In the genomic region with DNA sequence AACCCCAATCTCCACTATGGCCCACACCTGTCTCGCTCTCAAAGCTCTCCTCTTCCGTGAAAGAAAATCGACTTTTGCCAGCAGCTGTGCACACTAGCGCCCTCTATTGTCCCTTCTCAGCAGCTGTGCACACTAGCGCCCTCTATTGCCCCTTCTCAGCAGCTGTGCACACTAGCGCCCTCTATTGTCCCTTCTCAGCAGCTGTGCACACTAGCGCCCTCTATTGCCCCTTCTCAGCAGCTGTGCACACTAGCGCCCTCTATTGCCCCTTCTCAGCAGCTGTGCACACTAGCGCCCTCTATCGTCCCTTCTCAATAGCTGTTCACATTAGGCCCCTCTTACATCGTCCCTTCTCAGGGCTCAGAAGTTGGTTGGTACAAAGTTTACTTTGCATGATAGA, we compare ENCODE assay signal across 15 mouse cellular contexts. TPM values are rescaled to one million over a fixed set of nuclear protein-coding genes. Genes with fewer than 3 reads are reported as not detected.
DNase-seq lines count a peak whose midpoint lies in the region; ATAC-seq and TF ChIP-seq lines count a peak whose summit lies in the region.
"Not testable (repeated sequence)": the region's sequence is repeated elsewhere in the genome, so short reads cannot be mapped to it uniquely, and the experiment has no call there.
"Had no signal": no experiment of that assay in that cellular context is flagged by ENCODE, and none has a peak within 500 bp of the region (broad histone marks: within the 10 kb centered on the region; RNA-seq: fewer than 3 reads in every experiment).

No protein-coding gene starts in this region.

- peaks cover 15% of the 10 kb centered on the region for H3K27me3 ChIP-seq in CH12.LX (replicated peaks)
- H3K27me3 ChIP-seq in Patski; cerebellum, adult 2 months (ENCODE audit: control insufficient read depth, insufficient read depth, low read length); lung, embryonic 14.5 days (ENCODE audit: insufficient read depth, low read length); splenic B cell, adult 2 months (ENCODE audit: control insufficient read depth, insufficient read depth, low read length, poor library complexity, severe bottlenecking): not testable (repeated sequence)
- peaks cover 18% of the 10 kb centered on the region for H3K27me3 ChIP-seq in heart, postnatal 0 days (ENCODE audit: control insufficient read depth, insufficient read depth, low read length)

- CTCF ChIA-PET in Patski (lab: Charles Lee), result interaction anchor here (0.7 to 2.8 kb wide), 14 partner anchors 9 to 255 kb away, joined by 3 to 26 read pairs (median 4); no protein-coding TSS in a partner anchor

- intact Hi-C loops in left cerebral cortex, adult 2 months (cut with DNase I), result not testable (repeated sequence)

- H3K4me3 ChIP-seq in CH12.LX (replicated peaks in 1 of 3; ENCODE audit: low read depth in 2 of 3, low read length in 2 of 3, poor library complexity in 1 of 3); cerebellum, adult 2 months (replicated peaks; ENCODE audit: insufficient read depth, low read depth, low read length); heart, postnatal 0 days (ENCODE audit: low read depth, low read length); left cerebral cortex, adult 2 months; lung, embryonic 14.5 days (ENCODE audit: low read depth, low read length): not testable (repeated sequence)

- not testable (repeated sequence) for H3K4me1 ChIP-seq in CH12.LX (ENCODE audit: control insufficient read depth in 1 of 2, insufficient read depth in 2 of 2); cerebellum, adult 2 months (ENCODE audit: control insufficient read depth, insufficient read depth, low read length); heart, postnatal 0 days (ENCODE audit: control insufficient read depth, insufficient read depth); lung, embryonic 14.5 days (ENCODE audit: insufficient read depth)

- not testable (repeated sequence) for H3K27ac ChIP-seq in CH12.LX (ENCODE audit: insufficient read depth, low read depth); cerebellum, adult 2 months (ENCODE audit: insufficient read depth, low read length); heart, postnatal 0 days (ENCODE audit: low read depth); left cerebral cortex, adult 2 months; lung, embryonic 14.5 days (ENCODE audit: low read depth)

- H3K9ac ChIP-seq in CH12.LX (ENCODE audit: insufficient read depth, low read depth); heart, postnatal 0 days (replicated peaks; ENCODE audit: low read depth, low read length); lung, embryonic 14.5 days: not testable (repeated sequence)

- not testable (repeated sequence) for ATAC-seq in Patski; heart, postnatal 0 days (ENCODE audit: insufficient read depth, low read depth); lung, embryonic 14.5 days (ENCODE audit: insufficient read depth)

- not testable (repeated sequence) for H3K9me3 ChIP-seq in CH12.LX (replicated peaks; ENCODE audit: low read length); heart, postnatal 0 days (replicated peaks; ENCODE audit: control insufficient read depth, low read length); lung, embryonic 14.5 days (ENCODE audit: low read depth, low read length)

- not testable (repeated sequence) for H3K79me2 ChIP-seq in CH12.LX (replicated peaks; ENCODE audit: control insufficient read depth, extremely low read depth, insufficient read depth, poor library complexity, severe bottlenecking)

- H3K36me3 ChIP-seq in CH12.LX (replicated peaks in 1 of 2; ENCODE audit: control insufficient read depth in 1 of 2, insufficient read depth in 1 of 2, low read length in 1 of 2); heart, postnatal 0 days (replicated peaks; ENCODE audit: control insufficient read depth, insufficient read depth, low read length); lung, embryonic 14.5 days (ENCODE audit: insufficient read depth); splenic B cell, adult 2 months (ENCODE audit: control insufficient read depth, insufficient read depth, low read length, poor library complexity, severe bottlenecking): not testable (repeated sequence)

- POLR2A ChIA-PET in Patski (lab: Charles Lee), result not testable (repeated sequence)

- dilution Hi-C loops in CH12.LX (cut with MboI; ENCODE audit: extremely low pct_ligation_motif_present, extremely low pct_unique_long_range_greater_than_20kb, low sequenced_read_pairs), result not testable (repeated sequence)

- 88% methylated on average over 11 of the region's 11 CpGs for WGBS in cerebellum, adult 2 months
- 86% methylated on average over 11 of the region's 11 CpGs for WGBS in heart, postnatal 0 days
- 84% methylated on average over 11 of the region's 11 CpGs for WGBS in lung, embryonic 14.5 days

- TF ChIP-seq POLR2A in CH12.LX (IDR thresholded peaks at IDR 0.05; ENCODE audit: low read depth, low read length); cerebellum, adult 2 months (IDR thresholded peaks at IDR 0.05; ENCODE audit: borderline replicate concordance, insufficient read depth, low read length): not testable (repeated sequence)

- H3K4me2 ChIP-seq in CH12.LX (ENCODE audit: insufficient read depth, low read depth, poor library complexity, severe bottlenecking); heart, postnatal 0 days (ENCODE audit: low read depth, low read length); lung, embryonic 14.5 days: not testable (repeated sequence)

- TF ChIP-seq EP300 in CH12.LX (IDR thresholded peaks at IDR 0.05; ENCODE audit: low read length); heart, postnatal 0 days (IDR thresholded peaks at IDR 0.05; ENCODE audit: low read depth): not testable (repeated sequence)

- DNase-seq in CH12.LX (ENCODE audit: extremely low read depth); Patski (ENCODE audit: low read depth, low spot score); cerebellum, adult 2 months; heart, postnatal 0 days (ENCODE audit: low spot score); left cerebral cortex, adult 2 months (ENCODE audit: extremely low spot score in 1 of 2, low spot score in 2 of 2); lung, embryonic 14.5 days: not testable (repeated sequence)
- peak; percentile 30 for DNase-seq in splenic B cell, adult 2 months (ENCODE audit: low read depth, low spot score)

- TF ChIP-seq CTCF in CH12.LX (conservative IDR thresholded peaks at IDR 0.05 in 1 of 2, IDR thresholded peaks at IDR 0.05 in 1 of 2; ENCODE audit: low read depth in 2 of 2, low read length in 2 of 2) (peak; percentile 94 to 98), Patski (IDR thresholded peaks at IDR 0.05) (peak; percentile 87)
- peak; percentile 58 for TF ChIP-seq CTCF in cerebellum, adult 2 months (IDR thresholded peaks at IDR 0.05; ENCODE audit: borderline replicate concordance, insufficient read depth, low read depth, low read length)
- TF ChIP-seq CTCF in heart, postnatal 0 days (IDR thresholded peaks at IDR 0.05; ENCODE audit: low read depth), result peak; percentile 76
- peak; percentile 55 for TF ChIP-seq CTCF in left cerebral cortex, adult 2 months (IDR thresholded peaks at IDR 0.05)
- TF ChIP-seq CTCF in lung, embryonic 14.5 days (IDR thresholded peaks at IDR 0.05; ENCODE audit: low read depth), result peak; percentile 71

- not testable (repeated sequence) for TF ChIP-seq RAD21 in CH12.LX (IDR thresholded peaks at IDR 0.05; ENCODE audit: low read depth, low read length)

- in situ Hi-C loops in CH12.LX (cut with MboI; ENCODE audit: low pct_ligation_motif_present, low pct_unique_long_range_greater_than_20kb, low sequenced_read_pairs) (loop anchor here (10.0 to 25.0 kb wide), 2 partner anchors 47 to 250 kb away; a partner anchor contains a TSS), Patski (cut with MboI; ENCODE audit: low pct_unique_long_range_greater_than_20kb) (loop anchor here (10.0 kb wide), 1 partner anchor 217 kb away; no protein-coding TSS in a partner anchor)

RNA-seq across cellular contexts. Expression of a gene that starts 6.4 kb away (rescaled TPM):
- total RNA-seq in CH12.LX (2012; rRNA removed) (0.04 TPM in 1 of 2 replicates, not detected in the other), CH12.LX (2014; rRNA removed) (0.18 TPM in 1 of 2 replicates, not detected in the other)
- polyA plus RNA-seq in CH12.LX (2012; ENCODE audit: insufficient read length, low read depth) (0.27 TPM in 1 of 2 replicates, not detected in the other), Patski (2021) (0.50 TPM)
- polyA plus RNA-seq in cerebellum, adult 2 months (2012; rRNA removed), result 2.0 TPM in 2 replicates
- total RNA-seq in heart, postnatal 0 days (2014; rRNA removed; ENCODE audit: low replicate concordance), result 1.1 and 3.0 TPM in 2 replicates
- polyA plus RNA-seq in heart, postnatal 0 days (2015; fragmentation: Nextera tagmentation; extraction: Ambion mirVana), result 1.2 and 1.5 TPM in 2 replicates
- total RNA-seq in left cerebral cortex, adult 2 months (2021), result 1 to 10 TPM; 2.0 to 2.7 TPM
- 3.3 and 3.9 TPM in 2 replicates for polyA plus RNA-seq in lung, embryonic 14.5 days (2014; fragmentation: Nextera tagmentation; extraction: Ambion mirVana)
- polyA plus RNA-seq: erythroblast, embryonic 14.5 days had no signal

RNA-seq across cellular contexts. Expression of a gene that starts 17.8 kb away (rescaled TPM):
- total RNA-seq in CH12.LX (2012; rRNA removed) (2,265 and 2,866 TPM in 2 replicates), CH12.LX (2014; rRNA removed) (36.0 and 51.9 TPM in 2 replicates)
- polyA plus RNA-seq in CH12.LX (2012; ENCODE audit: insufficient read length, low read depth) (1.6 and 4.1 TPM in 2 replicates), Patski (2021) (8.0 TPM)
- 5.4 and 6.7 TPM in 2 replicates for polyA plus RNA-seq in cerebellum, adult 2 months (2012; rRNA removed)
- 225 and 283 TPM in 2 replicates for total RNA-seq in heart, postnatal 0 days (2014; rRNA removed; ENCODE audit: low replicate concordance)
- 0.59 and 1.7 TPM in 2 replicates for polyA plus RNA-seq in heart, postnatal 0 days (2015; fragmentation: Nextera tagmentation; extraction: Ambion mirVana)
- 100 to 1,000 TPM; 136 to 154 TPM for total RNA-seq in left cerebral cortex, adult 2 months (2021)
- 23.2 and 26.7 TPM in 2 replicates for polyA plus RNA-seq in lung, embryonic 14.5 days (2014; fragmentation: Nextera tagmentation; extraction: Ambion mirVana)

RNA-seq across cellular contexts. Expression of a gene that starts 18.9 kb away (rescaled TPM):
- total RNA-seq in CH12.LX (2012; rRNA removed), result 1,287 and 1,421 TPM in 2 replicates
- 18.3 and 39.4 TPM in 2 replicates for total RNA-seq in CH12.LX (2014; rRNA removed)
- polyA plus RNA-seq in CH12.LX (2012; ENCODE audit: insufficient read length, low read depth), result 7.2 and 12.1 TPM in 2 replicates
- 0.83 TPM for polyA plus RNA-seq in Patski (2021)
- polyA plus RNA-seq in cerebellum, adult 2 months (2012; rRNA removed), result 8.1 and 13.9 TPM in 2 replicates
- 1,066 and 1,627 TPM in 2 replicates for total RNA-seq in heart, postnatal 0 days (2014; rRNA removed; ENCODE audit: low replicate concordance)
- 13.1 and 16.2 TPM in 2 replicates for polyA plus RNA-seq in heart, postnatal 0 days (2015; fragmentation: Nextera tagmentation; extraction: Ambion mirVana)
- 10 to 100 TPM; 32.7 to 45.5 TPM for total RNA-seq in left cerebral cortex, adult 2 months (2021)
- 100 and 111 TPM in 2 replicates for polyA plus RNA-seq in lung, embryonic 14.5 days (2014; fragmentation: Nextera tagmentation; extraction: Ambion mirVana)

RNA-seq across cellular contexts. Expression of a gene that starts 24.2 kb away (rescaled TPM):
- total RNA-seq in CH12.LX (2012; rRNA removed), result 116 and 130 TPM in 2 replicates
- total RNA-seq in CH12.LX (2014; rRNA removed), result 1.0 and 2.5 TPM in 2 replicates
- polyA plus RNA-seq in CH12.LX (2012; ENCODE audit: insufficient read length, low read depth), result 0.20 and 0.91 TPM in 2 replicates
- 0.72 TPM for polyA plus RNA-seq in Patski (2021)
- 6.2 and 8.7 TPM in 2 replicates for polyA plus RNA-seq in cerebellum, adult 2 months (2012; rRNA removed)
- 129 and 135 TPM in 2 replicates for total RNA-seq in heart, postnatal 0 days (2014; rRNA removed; ENCODE audit: low replicate concordance)
- 5.4 and 5.9 TPM in 2 replicates for polyA plus RNA-seq in heart, postnatal 0 days (2015; fragmentation: Nextera tagmentation; extraction: Ambion mirVana)
- 10 to 100 TPM; 26.8 to 31.9 TPM for total RNA-seq in left cerebral cortex, adult 2 months (2021)
- polyA plus RNA-seq in lung, embryonic 14.5 days (2014; fragmentation: Nextera tagmentation; extraction: Ambion mirVana), result 11.3 and 16.6 TPM in 2 replicates

RNA-seq across cellular contexts. Expression of a gene that starts 40.8 kb away (rescaled TPM):
- total RNA-seq in CH12.LX (2012; rRNA removed), result 0.67 and 1.4 TPM in 2 replicates
- total RNA-seq in CH12.LX (2014; rRNA removed), result 1.2 and 1.4 TPM in 2 replicates
- 0.33 and 0.34 TPM in 2 replicates for polyA plus RNA-seq in CH12.LX (2012; ENCODE audit: insufficient read length, low read depth)
- not detected for polyA plus RNA-seq in Patski (2021)
- not detected in 2 replicates for polyA plus RNA-seq in cerebellum, adult 2 months (2012; rRNA removed)
- total RNA-seq in heart, postnatal 0 days (2014; rRNA removed; ENCODE audit: low replicate concordance), result not detected in 2 replicates
- polyA plus RNA-seq in heart, postnatal 0 days (2015; fragmentation: Nextera tagmentation; extraction: Ambion mirVana), result 0.19 and 0.41 TPM in 2 replicates
- not detected for total RNA-seq in left cerebral cortex, adult 2 months (2021)
- polyA plus RNA-seq in lung, embryonic 14.5 days (2014; fragmentation: Nextera tagmentation; extraction: Ambion mirVana), result 0.30 and 2.3 TPM in 2 replicates
- total RNA-seq: adrenal gland, postnatal 36 days; gastrocnemius, adult 18-20 months; layer of hippocampus, adult 8-10 months; layer of hippocampus, postnatal 36 days; left cerebral cortex, postnatal 14 days had no signal
- polyA plus RNA-seq: erythroblast, embryonic 14.5 days; forebrain, embryonic 12.5 days; midbrain, embryonic 16.5 days had no signal
